Mouse (Mus musculus): ENCODE results near the gene Papss2. TPM values are rescaled to one million over a fixed set of nuclear protein-coding genes. Genes with fewer than 3 reads are reported as not detected.
"Not testable (repeated sequence)": the region's sequence is repeated elsewhere in the genome, so short reads cannot be mapped to it uniquely, and the experiment has no call there.

Papss2 gene
- polyA plus RNA-seq, 1 experiment: 4.3 TPM

- WGBS: 87% methylated on average over 3 of the region's 3 CpGs
- H3K27ac ChIP-seq (ENCODE audit: control insufficient read depth, insufficient read depth, low read depth, low read length, poor library complexity): no peak overlapping the region
- H3K4me3 ChIP-seq (replicated peaks; ENCODE audit: control insufficient read depth, low read depth, low read length): no peak overlapping the region
Measured at GRCm38 (mm10) chr19:32675766-32676165, 80.2 kb downstream of the Papss2 start.

DNA sequence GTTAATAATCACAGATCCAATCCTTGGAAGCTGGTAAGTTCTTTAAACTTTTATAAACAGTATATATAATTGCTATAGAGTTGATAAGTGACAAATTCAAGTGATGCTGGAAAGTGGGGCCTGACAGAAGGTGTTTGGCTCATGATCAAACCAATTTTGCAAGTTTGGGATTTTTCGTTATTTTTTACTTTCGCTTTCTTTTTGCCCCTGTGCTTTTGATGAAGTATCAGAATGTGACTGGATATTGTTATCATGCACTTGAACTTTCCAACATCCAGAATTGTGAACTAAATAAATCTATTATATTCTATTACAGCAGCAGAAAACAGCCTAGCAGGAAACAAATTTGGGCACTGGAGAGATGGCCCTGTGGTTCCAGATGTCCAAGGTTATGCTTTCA lies 85.3 kb downstream of the Papss2 start:
- TF ChIP-seq CTCF (IDR thresholded peaks at IDR 0.05; ENCODE audit: control insufficient read depth, insufficient read depth, low read length): no peak
- no peak for TF ChIP-seq POLR2A (IDR thresholded peaks at IDR 0.05; ENCODE audit: borderline replicate concordance, control insufficient read depth, low read depth, low read length)
- peak overlapping the region; percentile 36 for H3K4me3 ChIP-seq (replicated peaks; ENCODE audit: control insufficient read depth, low read depth, low read length)
- H3K4me1 ChIP-seq (ENCODE audit: control insufficient read depth, insufficient read depth, low read length): no peaks in the 10 kb centered on the region
- WGBS: 20% methylated on average over 2 of the region's 2 CpGs
- H3K27ac ChIP-seq (ENCODE audit: control insufficient read depth, insufficient read depth, low read depth, low read length, poor library complexity): no peak overlapping the region

More at GRCm38 (mm10) chr19:32675766-32676165, 80.2 kb downstream of the Papss2 start:
- no peaks in the 10 kb centered on the region for H3K4me1 ChIP-seq (ENCODE audit: control insufficient read depth, insufficient read depth, low read length)
- TF ChIP-seq CTCF (IDR thresholded peaks at IDR 0.05; ENCODE audit: control insufficient read depth, insufficient read depth, low read length): no peak
- TF ChIP-seq POLR2A (IDR thresholded peaks at IDR 0.05; ENCODE audit: borderline replicate concordance, control insufficient read depth, low read depth, low read length): no peak

DNA sequence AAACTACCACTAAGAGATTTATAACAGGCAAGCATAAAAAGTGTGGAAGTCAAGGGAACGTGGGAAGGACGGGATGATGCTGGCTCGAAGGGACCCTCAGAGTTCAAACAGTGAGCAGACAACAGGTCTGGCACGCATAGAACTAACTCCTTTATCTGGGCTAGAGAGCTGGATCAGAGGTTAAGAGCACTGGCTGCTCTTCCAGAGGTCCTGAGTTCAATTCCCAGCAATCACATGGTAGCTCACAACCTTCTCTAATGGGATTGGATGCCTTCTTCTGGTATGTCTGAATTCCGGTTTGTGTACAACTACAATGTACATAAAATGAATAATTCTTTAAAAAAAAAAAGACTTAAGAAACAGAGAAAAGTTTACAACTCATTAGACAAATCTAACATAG lies 87.5 kb downstream of the Papss2 start:
- WGBS: 90% methylated on average over 5 of the region's 5 CpGs
- no peak for TF ChIP-seq CTCF (IDR thresholded peaks at IDR 0.05; ENCODE audit: control insufficient read depth, insufficient read depth, low read length)
- no peak for TF ChIP-seq POLR2A (IDR thresholded peaks at IDR 0.05; ENCODE audit: borderline replicate concordance, control insufficient read depth, low read depth, low read length)
- no peak overlapping the region for H3K4me3 ChIP-seq (replicated peaks; ENCODE audit: control insufficient read depth, low read depth, low read length)
- H3K4me1 ChIP-seq (ENCODE audit: control insufficient read depth, insufficient read depth, low read length): no peaks in the 10 kb centered on the region
- no peak overlapping the region for H3K27ac ChIP-seq (ENCODE audit: control insufficient read depth, insufficient read depth, low read depth, low read length, poor library complexity)

DNA sequence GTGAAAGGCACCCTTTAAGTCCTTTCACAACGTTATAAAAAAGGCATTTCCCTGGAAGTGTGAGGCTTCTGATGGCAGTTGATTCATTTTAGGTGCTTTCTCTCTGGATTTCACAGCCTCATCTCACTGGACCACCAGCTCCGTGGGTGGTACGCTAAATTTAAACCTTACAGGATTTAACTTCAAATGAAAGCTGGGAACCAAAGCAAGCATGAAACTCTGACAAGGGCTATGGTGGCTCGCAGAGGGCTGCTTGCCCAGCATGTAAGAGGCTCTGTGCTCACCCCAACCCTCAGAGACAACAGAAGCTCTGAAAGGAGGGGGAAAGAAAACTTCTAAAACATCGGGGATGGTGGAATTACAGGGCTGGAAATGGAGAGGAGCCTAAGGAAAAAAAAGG lies 92.1 kb downstream of the Papss2 start:
- H3K4me1 ChIP-seq (ENCODE audit: control insufficient read depth, insufficient read depth, low read length): no peaks in the 10 kb centered on the region
- H3K27ac ChIP-seq (ENCODE audit: control insufficient read depth, insufficient read depth, low read depth, low read length, poor library complexity): no peak overlapping the region
- no peak overlapping the region for H3K4me3 ChIP-seq (replicated peaks; ENCODE audit: control insufficient read depth, low read depth, low read length)
- 87% methylated on average over 5 of the region's 5 CpGs for WGBS
- TF ChIP-seq POLR2A (IDR thresholded peaks at IDR 0.05; ENCODE audit: borderline replicate concordance, control insufficient read depth, low read depth, low read length) (no peak), CTCF (IDR thresholded peaks at IDR 0.05; ENCODE audit: control insufficient read depth, insufficient read depth, low read length) (no peak)

DNA sequence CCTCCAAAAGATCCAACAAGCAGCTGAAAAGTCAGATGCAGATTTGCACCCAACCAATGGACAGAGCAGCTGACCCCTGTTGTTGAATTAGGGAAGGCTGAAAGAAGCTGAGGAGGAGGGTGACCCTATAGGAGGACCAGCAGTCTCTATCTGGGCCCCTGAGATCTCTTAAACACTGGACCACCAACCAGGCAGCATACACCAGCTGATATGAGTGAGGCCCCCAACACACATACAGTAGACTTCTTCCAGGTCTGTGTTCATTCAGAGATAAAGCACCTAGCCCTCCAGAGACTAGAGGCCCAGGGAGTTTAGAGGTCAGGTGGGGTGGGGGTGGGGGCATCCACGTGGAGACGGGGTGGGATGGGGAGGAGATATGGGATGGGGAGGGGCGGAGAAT lies 92.6 kb downstream of the Papss2 start:
- WGBS: 77% methylated on average over 3 of the region's 3 CpGs

DNA sequence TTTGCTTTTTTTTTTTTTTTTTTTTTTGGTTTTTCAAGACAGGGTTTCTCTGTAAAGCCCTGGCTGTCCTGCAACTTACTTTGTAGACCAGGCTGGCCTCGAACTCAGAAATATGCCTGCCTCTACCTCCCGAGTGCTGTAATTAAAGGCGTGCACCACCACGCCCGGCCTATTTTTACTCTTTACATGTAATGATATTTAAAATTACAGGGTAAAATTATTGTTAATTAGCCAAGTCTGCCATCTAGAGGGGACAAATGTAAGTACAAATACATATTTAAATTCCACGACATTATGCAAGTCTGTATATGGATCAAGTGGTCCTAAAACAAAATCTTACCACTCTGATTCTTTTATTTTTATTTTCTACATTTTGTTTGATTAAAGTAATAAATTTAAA lies 94.1 kb downstream of the Papss2 start:
- H3K4me3 ChIP-seq (replicated peaks; ENCODE audit: control insufficient read depth, low read depth, low read length): no peak overlapping the region
- H3K27ac ChIP-seq (ENCODE audit: control insufficient read depth, insufficient read depth, low read depth, low read length, poor library complexity): no peak overlapping the region
- WGBS: 21% methylated on average over 6 of the region's 6 CpGs
- no peaks in the 10 kb centered on the region for H3K4me1 ChIP-seq (ENCODE audit: control insufficient read depth, insufficient read depth, low read length)
- TF ChIP-seq POLR2A (IDR thresholded peaks at IDR 0.05; ENCODE audit: borderline replicate concordance, control insufficient read depth, low read depth, low read length): no peak
- no peak for TF ChIP-seq CTCF (IDR thresholded peaks at IDR 0.05; ENCODE audit: control insufficient read depth, insufficient read depth, low read length)

More for the DNA sequence above, 92.6 kb downstream of the Papss2 start:
- H3K4me3 ChIP-seq (replicated peaks; ENCODE audit: control insufficient read depth, low read depth, low read length); H3K4me1 ChIP-seq (ENCODE audit: control insufficient read depth, insufficient read depth, low read length); H3K27ac ChIP-seq (ENCODE audit: control insufficient read depth, insufficient read depth, low read depth, low read length, poor library complexity): not testable (repeated sequence)

DNA sequence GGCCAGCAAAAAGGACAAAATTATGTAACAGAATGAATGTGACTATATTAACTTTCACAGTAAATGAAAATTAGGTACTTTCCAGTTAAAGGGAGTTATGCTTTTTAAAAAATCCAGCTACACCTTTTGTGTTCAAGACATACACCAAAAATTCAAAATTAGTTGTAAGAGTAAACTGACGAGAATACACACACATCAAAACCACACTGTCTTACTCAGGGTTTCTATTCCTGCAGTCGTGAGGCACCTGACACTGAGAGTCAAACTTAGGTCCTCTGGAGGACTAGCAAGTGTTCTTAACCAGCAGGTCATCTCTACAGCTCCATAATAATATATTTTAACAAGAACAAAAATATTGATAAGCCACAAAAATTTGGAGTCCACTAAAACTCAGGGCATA lies 101.1 kb downstream of the Papss2 start:
- 80% methylated on average over 2 of the region's 2 CpGs for WGBS
- Histone ChIP-seq H3K27ac (ENCODE audit: control insufficient read depth, insufficient read depth, low read depth, low read length, poor library complexity) (no peak overlapping the region), H3K4me1 (ENCODE audit: control insufficient read depth, insufficient read depth, low read length) (no peaks in the 10 kb centered on the region), H3K4me3 (replicated peaks; ENCODE audit: control insufficient read depth, low read depth, low read length) (no peak overlapping the region)
- TF ChIP-seq POLR2A (IDR thresholded peaks at IDR 0.05; ENCODE audit: borderline replicate concordance, control insufficient read depth, low read depth, low read length) (no peak), CTCF (IDR thresholded peaks at IDR 0.05; ENCODE audit: control insufficient read depth, insufficient read depth, low read length) (no peak)

DNA sequence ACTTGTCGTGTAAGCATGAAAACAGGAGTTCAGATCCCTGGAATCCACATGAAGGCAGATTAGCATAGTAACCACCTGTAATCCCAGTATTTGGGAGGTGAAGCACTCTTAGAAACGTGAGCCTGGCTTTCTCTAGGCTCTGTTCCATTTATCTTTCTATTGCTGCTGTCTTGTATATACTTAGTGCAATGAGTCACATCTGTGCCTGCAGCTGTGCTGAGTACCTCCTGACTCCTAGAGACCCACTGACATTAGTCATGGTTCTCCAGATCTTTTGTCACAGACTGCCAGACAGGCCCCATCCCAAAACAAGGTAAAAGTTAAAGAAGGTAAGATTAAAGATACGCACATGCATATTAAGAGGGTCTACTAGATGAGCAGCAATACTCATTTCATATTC lies 106.6 kb downstream of the Papss2 start:
- H3K4me1 ChIP-seq (ENCODE audit: control insufficient read depth, insufficient read depth, low read length): no peaks in the 10 kb centered on the region
- no peak overlapping the region for H3K4me3 ChIP-seq (replicated peaks; ENCODE audit: control insufficient read depth, low read depth, low read length)
- WGBS: 84% methylated on average over 3 of the region's 3 CpGs
- H3K27ac ChIP-seq (ENCODE audit: control insufficient read depth, insufficient read depth, low read depth, low read length, poor library complexity): no peak overlapping the region
- no peak for TF ChIP-seq POLR2A (IDR thresholded peaks at IDR 0.05; ENCODE audit: borderline replicate concordance, control insufficient read depth, low read depth, low read length)
- TF ChIP-seq CTCF (IDR thresholded peaks at IDR 0.05; ENCODE audit: control insufficient read depth, insufficient read depth, low read length): no peak

DNA sequence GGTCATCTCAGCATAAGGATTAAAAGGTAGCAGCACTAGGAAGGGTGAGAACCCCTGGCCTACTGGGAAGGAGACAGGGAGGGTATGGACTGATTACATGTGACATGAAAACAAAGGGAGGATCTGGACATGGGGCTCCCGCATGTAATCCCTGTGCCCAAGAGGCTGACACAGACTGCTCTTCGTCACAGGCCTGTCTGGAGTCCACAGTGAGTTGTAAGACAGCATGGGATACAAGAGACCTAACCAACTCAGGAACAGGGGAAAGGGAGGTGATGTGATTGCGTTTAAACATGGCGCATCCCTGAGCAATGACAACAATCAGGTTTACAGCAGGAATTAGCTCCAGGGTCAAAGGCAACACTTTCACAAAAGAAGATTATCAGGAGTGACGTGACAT lies 113.4 kb downstream of the Papss2 start:
- TF ChIP-seq POLR2A (IDR thresholded peaks at IDR 0.05; ENCODE audit: borderline replicate concordance, control insufficient read depth, low read depth, low read length): no peak
- no peak overlapping the region for H3K4me3 ChIP-seq (replicated peaks; ENCODE audit: control insufficient read depth, low read depth, low read length)
- peaks cover 1% of the 10 kb centered on the region; the same call in 1 of the 2 replicates for H3K4me1 ChIP-seq (ENCODE audit: control insufficient read depth, insufficient read depth, low read length)
- 94% methylated on average over 5 of the region's 5 CpGs for WGBS
- H3K27ac ChIP-seq (ENCODE audit: control insufficient read depth, insufficient read depth, low read depth, low read length, poor library complexity): no peak overlapping the region

All from bone marrow, adult 2 months (tissue).